Comparison of ENCODE assay signal across 22 mouse cellular contexts in the genomic region with DNA sequence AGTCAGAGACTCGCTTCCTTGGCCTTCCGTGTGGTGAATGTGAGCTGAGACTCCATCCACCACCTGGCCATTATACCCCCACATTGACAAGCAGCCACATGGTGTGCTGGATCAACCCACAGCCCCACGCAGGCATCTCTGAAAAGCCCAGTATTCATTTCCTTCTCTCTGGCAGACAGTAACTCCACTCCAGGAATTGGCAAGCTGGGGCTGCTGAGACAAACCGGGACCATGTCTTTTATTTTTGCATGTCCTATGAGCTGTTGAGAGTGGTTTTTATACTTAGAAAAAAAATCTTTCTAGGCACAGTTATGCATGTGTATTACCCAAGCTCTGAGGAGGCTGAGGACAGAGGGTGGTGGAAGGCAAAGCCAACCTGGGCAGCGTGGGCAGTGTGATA.
DNase-seq lines count a peak whose midpoint lies in the region; ATAC-seq lines count a peak whose summit lies in the region.
"Had no signal": no experiment of that assay in that cellular context is flagged by ENCODE, and none has a peak within 500 bp of the region (broad histone marks: within the 10 kb centered on the region; RNA-seq: fewer than 3 reads in every experiment).

No protein-coding gene starts in this region.

- H3K9me3 ChIP-seq in midbrain, embryonic 16.5 days (replicated peaks; ENCODE audit: control insufficient read depth, low read length, poor library complexity, severe bottlenecking) = no peaks in the 10 kb centered on the region
- H3K9me3 ChIP-seq: forebrain, embryonic 13.5 days; limb, embryonic 13.5 days; liver, embryonic 15.5 days; stomach, embryonic 15.5 days had no signal

- H3K9ac ChIP-seq in midbrain, embryonic 16.5 days (ENCODE audit: low read depth, low read length) = no peak overlapping the region
- H3K9ac ChIP-seq: forebrain, embryonic 13.5 days; limb, embryonic 13.5 days; liver, embryonic 15.5 days; stomach, embryonic 15.5 days had no signal

- H3K27me3 ChIP-seq in midbrain, embryonic 16.5 days (ENCODE audit: control insufficient read depth, insufficient read depth, low read depth, low read length) = no peaks in the 10 kb centered on the region; the same call in 1 of the 2 replicates
- H3K27me3 ChIP-seq: forebrain, embryonic 13.5 days; liver, embryonic 15.5 days; stomach, embryonic 15.5 days had no signal

- no peaks in the 10 kb centered on the region for H3K4me1 ChIP-seq in midbrain, embryonic 16.5 days (ENCODE audit: control insufficient read depth, insufficient read depth, low read length)
- H3K4me1 ChIP-seq: liver, embryonic 15.5 days; stomach, embryonic 15.5 days had no signal

- H3K27ac ChIP-seq in midbrain, embryonic 16.5 days (ENCODE audit: low read length) = no peak overlapping the region
- H3K27ac ChIP-seq: forebrain, embryonic 13.5 days; limb, embryonic 13.5 days; liver, embryonic 15.5 days; stomach, embryonic 15.5 days had no signal

- DNase-seq in cerebellum, postnatal 25 days = peak; percentile 33 to 38
- no peak for DNase-seq in cerebellum, adult 11-12 months
- peak; percentile 72 to 74 for DNase-seq in frontal cortex, adult 2 months (ENCODE audit: extremely low spot score in 1 of 2, low spot score in 1 of 2)
- DNase-seq in left cerebral cortex, adult 18-20 months (ENCODE audit: low spot score in 2 of 2) = peak; percentile 54 to 77
- DNase-seq in right cerebral cortex, postnatal 14 days = peak; percentile 38
- DNase-seq in spleen, postnatal 36 days (ENCODE audit: low spot score in 2 of 2) = no peak
- DNase-seq: adrenal gland, postnatal 36 days; embryo, embryonic 11 days; gastrocnemius, postnatal 14 days; heart, postnatal 36 days; kidney, adult 2 months; kidney, postnatal 4 days; lung, postnatal 10 days; thymus, postnatal 25 days had no signal

- H3K4me2 ChIP-seq in midbrain, embryonic 16.5 days (ENCODE audit: low read length) = no peak overlapping the region
- H3K4me2 ChIP-seq: forebrain, embryonic 13.5 days; heart, embryonic 11.5 days; limb, embryonic 13.5 days; liver, embryonic 15.5 days; stomach, embryonic 15.5 days had no signal

- H3K4me3 ChIP-seq in midbrain, embryonic 16.5 days (ENCODE audit: low read depth, low read length) = no peak overlapping the region
- H3K4me3 ChIP-seq: forebrain, embryonic 13.5 days; limb, embryonic 13.5 days; liver, embryonic 15.5 days; stomach, embryonic 15.5 days had no signal

- WGBS in midbrain, embryonic 16.5 days = 71% methylated on average over 5 of the region's 5 CpGs

- no peak for ATAC-seq in midbrain, embryonic 16.5 days
- ATAC-seq: activated CD4-positive, CD25-positive, alpha-beta regulatory T cell, adult 4 months; forebrain, embryonic 13.5 days; hindbrain, embryonic 16.5 days had no signal

- no peaks in the 10 kb centered on the region for H3K36me3 ChIP-seq in midbrain, embryonic 16.5 days (ENCODE audit: control insufficient read depth, insufficient read depth, low read length)
- H3K36me3 ChIP-seq: limb, embryonic 13.5 days; liver, embryonic 15.5 days; stomach, embryonic 15.5 days had no signal

Comparison
In these comparisons a context has a peak if more than half of its experiments do, and no peak if none do; other contexts are left out.
1. DNase-seq: peak in cerebellum, postnatal 25 days (2 of 2), frontal cortex, adult 2 months (2 of 2), left cerebral cortex, adult 18-20 months (2 of 2) and right cerebral cortex, postnatal 14 days (single experiment); none in cerebellum, adult 11-12 months (single experiment) and spleen, postnatal 36 days (0 of 2).